Mouse (Mus musculus) spleen, adult 2 months (tissue): ENCODE measurements around the gene Pold4. TPM values are rescaled to one million over a fixed set of nuclear protein-coding genes. Genes with fewer than 3 reads are reported as not detected.

Experiments used
- DNase-seq, 2 experiments: peaks; one replicate each; pipeline versions ENCODE4 v3.0.0 to v3.0.0-alpha.2; 2012 to 2021; ENCODE audit warnings: low spot score in 2 of 2, low read depth in 1 of 2
- H3K27ac ChIP-seq: fragments of 200-500 bp; 2 replicates; pipeline ENCODE4 v1.5.1; 2012; ENCODE audit warnings: low read length, inconsistent platforms; ENCODE audit not compliant: insufficient read depth
- H3K27me3 ChIP-seq: fragments of 200-500 bp; 2 replicates; pipeline ENCODE4 v1.6.1; 2012; ENCODE audit warnings: mild to moderate bottlenecking, moderate library complexity, low read length, inconsistent platforms; ENCODE audit not compliant: control insufficient read depth, insufficient read depth
- H3K36me3 ChIP-seq: fragments of 200-500 bp; 2 replicates; pipeline ENCODE4 v1.6.1; 2012; ENCODE audit warnings: mild to moderate bottlenecking, low read length, inconsistent platforms; ENCODE audit not compliant: control insufficient read depth, insufficient read depth
- H3K4me1 ChIP-seq: fragments of 200-500 bp; 2 replicates; pipeline ENCODE4 v1.6.1; 2011; ENCODE audit warnings: inconsistent platforms; ENCODE audit not compliant: control insufficient read depth, insufficient read depth, insufficient read length
- H3K4me3 ChIP-seq: fragments of 200-500 bp; 2 replicates; pipeline ENCODE4 v1.5.1; 2011; ENCODE audit warnings: mild to moderate bottlenecking, inconsistent platforms; ENCODE audit not compliant: insufficient read depth, insufficient read length; ENCODE audit errors: extremely low read depth
- CTCF ChIP-seq: fragments of 200-500 bp; IDR thresholded peaks from 2 replicates; pipeline ENCODE4 v1.5.1; 2011; ENCODE audit warnings: mild to moderate bottlenecking, inconsistent platforms; ENCODE audit not compliant: insufficient read depth, insufficient read length, insufficient replicate concordance; ENCODE audit errors: extremely low read depth
- POLR2A ChIP-seq: fragments of 200-500 bp; IDR thresholded peaks from 2 replicates; pipeline ENCODE4 v1.6.1; 2011; ENCODE audit warnings: low read depth, low read length, inconsistent platforms
- WGBS: fragments of 180-500 bp; shearing (Covaris S2); methylation state at CpG from one replicate; pipeline ENCODE4 v1.1.7; 2018; 5-methylcytosine and 5-hydroxymethylcytosine counted together
- polyA plus RNA-seq: library from polyadenylated mRNA; depleted of rRNA; stranded (reverse); fragments of >200 nt; gene quantifications from 2 replicates; pipeline ENCODE4 v1.2.3, GENCODE M21; 2012

Gene Pold4
- polyA plus RNA-seq, 1 experiment = 233 TPM

GRCm38 (mm10) chr19:4261038-4261698, 29.5 kb downstream of the Pold4 start:
- WGBS = 60% methylated on average over 8 of the region's 8 CpGs
- Histone ChIP-seq H3K4me3 (no peak overlapping the region), H3K4me1 (peaks cover 7% of the 10 kb centered on the region; the same call in 1 of the 2 replicates), H3K27ac (no peak overlapping the region), H3K36me3 (no peaks in the 10 kb centered on the region), H3K27me3 (no peaks in the 10 kb centered on the region)
- no peak for DNase-seq
- TF ChIP-seq POLR2A (no peak), CTCF (peak; percentile 21; the same call in 1 of the 2 replicates)

DNA sequence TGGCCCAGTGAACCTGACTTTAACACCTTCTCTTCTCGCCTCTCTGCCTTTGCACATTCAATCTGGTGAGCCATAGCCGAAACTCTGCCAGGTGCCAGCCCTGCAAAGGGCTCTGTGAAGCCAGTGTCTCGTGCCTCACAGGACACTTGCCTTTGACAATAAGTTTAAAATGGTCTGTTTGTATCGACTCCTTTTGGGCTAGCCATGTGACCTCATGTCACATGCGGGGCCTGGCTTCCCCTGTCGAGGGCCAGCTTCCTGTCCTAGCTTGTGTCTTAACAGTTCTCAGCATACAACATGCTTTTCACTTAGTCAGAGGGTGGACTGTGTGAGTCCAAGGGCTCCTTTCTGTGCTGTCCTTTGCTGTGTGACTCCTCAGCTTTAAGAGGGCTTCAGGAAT, 31.1 kb downstream of the Pold4 start:
- no peaks in the 10 kb centered on the region for H3K27me3 ChIP-seq
- H3K4me1 ChIP-seq = peaks cover 5% of the 10 kb centered on the region; the same call in 1 of the 2 replicates
- H3K27ac ChIP-seq = no peak overlapping the region
- DNase-seq = no peak
- 44% methylated on average over 6 of the region's 6 CpGs for WGBS
- no peak for TF ChIP-seq POLR2A
- no peak for TF ChIP-seq CTCF
- H3K4me3 ChIP-seq = no peak overlapping the region
- no peaks in the 10 kb centered on the region for H3K36me3 ChIP-seq

DNA sequence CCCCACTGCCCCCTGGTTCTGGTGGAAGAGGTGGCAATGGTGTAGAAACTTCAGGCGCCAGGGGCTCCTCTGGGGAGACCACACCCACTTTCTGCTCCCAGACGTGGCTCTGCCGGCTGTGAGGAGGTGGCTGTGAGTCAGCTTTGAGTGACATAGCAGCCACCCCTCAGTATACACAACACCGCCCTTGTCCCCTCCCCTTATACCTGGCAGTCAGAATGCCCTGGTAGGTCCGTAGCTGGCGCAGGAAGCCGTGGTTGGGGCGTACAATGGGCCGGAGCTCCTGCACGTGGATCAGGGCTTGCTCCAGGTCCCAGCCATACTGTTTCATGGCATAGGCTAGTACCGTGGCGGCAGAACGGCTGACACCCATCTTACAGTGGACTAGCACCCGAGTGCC, 32.0 kb downstream of the Pold4 start:
- H3K27me3 ChIP-seq = no peaks in the 10 kb centered on the region
- TF ChIP-seq CTCF (no peak), POLR2A (no peak)
- H3K27ac ChIP-seq = no peak overlapping the region
- H3K4me1 ChIP-seq = peaks cover 10% of the 10 kb centered on the region; the same call in 1 of the 2 replicates
- H3K4me3 ChIP-seq = no peak overlapping the region
- 72% methylated on average over 14 of the region's 14 CpGs for WGBS
- no peak for DNase-seq
- H3K36me3 ChIP-seq = no peaks in the 10 kb centered on the region

DNA sequence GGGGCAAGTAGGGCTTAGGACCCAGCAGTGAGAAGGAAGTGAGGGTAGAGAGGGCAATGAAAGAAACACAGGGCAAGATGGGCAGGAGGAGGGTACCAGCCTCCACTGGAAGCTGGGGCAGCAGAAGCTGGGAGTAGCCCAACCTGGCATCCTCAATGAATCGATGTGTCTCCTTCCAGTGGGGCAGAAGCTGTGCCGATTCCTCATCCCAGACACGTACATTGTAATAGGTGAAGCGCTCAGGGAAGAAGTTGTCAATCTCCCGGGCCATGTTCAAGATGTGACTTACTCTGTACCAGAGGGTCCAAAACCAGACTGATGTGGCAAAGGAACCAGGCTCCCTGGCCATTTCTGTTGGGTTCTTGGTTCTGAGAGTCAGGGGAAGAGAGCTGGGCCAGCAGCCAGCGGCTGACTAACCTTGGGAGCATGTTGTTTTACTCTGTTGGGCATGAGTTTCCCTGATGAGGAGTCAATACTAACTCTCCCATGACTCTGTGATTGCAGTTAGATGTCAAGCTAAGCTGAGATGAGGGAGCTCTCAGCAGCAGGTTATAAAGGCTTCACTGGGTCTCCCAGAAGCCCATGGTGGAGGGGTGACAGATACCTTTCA, 32.6 kb downstream of the Pold4 start:
- Histone ChIP-seq H3K27ac (no peak overlapping the region), H3K27me3 (no peaks in the 10 kb centered on the region), H3K4me3 (no peak overlapping the region), H3K36me3 (no peaks in the 10 kb centered on the region), H3K4me1 (peaks cover 15% of the 10 kb centered on the region; the same call in 1 of the 2 replicates)
- DNase-seq = no peak
- TF ChIP-seq CTCF = no peak
- TF ChIP-seq POLR2A = no peak
- 94% methylated on average over 6 of the region's 6 CpGs for WGBS

DNA sequence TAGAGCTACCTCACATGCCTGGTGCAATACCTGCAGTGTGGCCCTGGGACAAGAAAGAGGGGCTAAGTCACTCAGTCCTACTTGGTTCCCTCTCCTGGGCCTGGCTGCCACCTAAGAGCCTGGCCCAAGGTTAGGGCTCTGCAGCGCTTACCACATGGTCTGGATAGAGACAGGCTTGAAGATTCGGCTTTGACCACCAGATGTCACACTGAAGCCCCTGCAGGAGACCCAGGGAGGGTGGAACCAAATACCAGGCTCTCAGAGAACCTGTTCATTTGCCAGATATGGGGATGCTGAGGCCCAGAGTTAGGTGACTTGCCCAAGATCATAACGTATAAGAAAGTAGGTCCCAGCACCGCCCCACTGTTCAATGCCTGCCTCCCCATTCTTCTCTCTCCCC, 34.3 kb downstream of the Pold4 start:
- H3K27me3 ChIP-seq = no peaks in the 10 kb centered on the region
- WGBS = 73% methylated on average over 4 of the region's 4 CpGs
- H3K4me1 ChIP-seq = peaks cover 16% of the 10 kb centered on the region; the same call in 1 of the 2 replicates
- peak; percentile 15; the same call in 1 of the 2 replicates for TF ChIP-seq CTCF
- no peak for TF ChIP-seq POLR2A
- H3K4me3 ChIP-seq = no peak overlapping the region
- no peak overlapping the region for H3K27ac ChIP-seq
- DNase-seq = no peak
- H3K36me3 ChIP-seq = no peaks in the 10 kb centered on the region

DNA sequence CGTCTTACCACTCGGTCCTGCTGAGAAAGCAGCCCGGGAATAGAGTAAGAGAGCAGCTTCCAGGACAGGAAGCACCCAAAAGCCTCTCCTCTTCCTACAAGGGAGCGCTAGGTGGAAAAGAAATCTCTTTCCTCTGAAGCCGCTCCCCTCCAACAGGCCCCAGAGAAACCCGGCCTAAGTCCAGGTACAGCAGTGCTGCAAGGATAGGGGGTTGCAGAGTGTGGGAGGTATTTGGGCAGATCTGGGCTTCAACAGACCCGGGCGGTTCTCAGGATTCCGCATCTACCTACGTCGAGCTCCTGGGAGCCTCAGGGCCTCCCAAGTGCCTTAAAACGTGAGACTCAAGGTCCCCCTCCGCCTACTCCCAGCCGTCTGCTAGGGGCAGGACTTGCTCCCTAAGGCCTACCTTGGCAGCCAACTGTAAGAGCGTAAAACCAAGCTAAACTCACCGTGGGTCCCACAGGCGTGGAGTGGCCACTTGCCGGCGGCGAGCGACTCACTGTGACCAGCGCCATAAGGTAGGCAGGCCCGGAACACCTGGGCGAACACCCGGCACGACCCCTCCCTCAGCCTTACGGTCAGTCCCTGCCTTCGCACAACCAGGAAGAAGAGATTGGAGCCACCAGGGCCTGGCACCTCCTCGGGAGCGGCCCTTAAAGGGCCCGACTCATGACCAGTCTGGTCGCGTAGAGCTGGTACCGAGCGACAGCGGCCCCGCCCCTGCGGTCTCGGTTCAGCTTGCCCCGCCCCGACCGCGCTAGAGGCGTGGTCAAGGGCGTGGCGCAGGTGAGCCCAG, 37.1 kb downstream of the Pold4 start, which contains the start of gene Ssh3:
Gene Ssh3 (minus strand): TSS at position 615 of the 796 bp plus-strand sequence.
- no peaks in the 10 kb centered on the region for H3K27me3 ChIP-seq
- WGBS = 14% methylated on average over 46 of the region's 46 CpGs
- H3K4me3 ChIP-seq = peak within 1 kb of the TSS; percentile 67
- peak within 1 kb of the TSS; percentile 22; the same call in 1 of the 2 replicates for H3K27ac ChIP-seq
- DNase-seq = peak in 1 of 2 experiments; percentile 72
- H3K36me3 ChIP-seq = no peaks in the 10 kb centered on the region
- TF ChIP-seq POLR2A (no peak), CTCF (no peak)
- H3K4me1 ChIP-seq = peaks cover 11% of the 10 kb centered on the region; the same call in 1 of the 2 replicates
